Mouse (Mus musculus): ENCODE data around the gene Golph3l. TPM values are rescaled to one million over a fixed set of nuclear protein-coding genes. Genes with fewer than 3 reads are reported as not detected.
A peak's percentile ranks its signal among the peaks of the same experiment; 100 is the strongest.
"Not testable (repeated sequence)": the region's sequence is repeated elsewhere in the genome, so short reads cannot be mapped to it uniquely, and the experiment has no call there.

The Golph3l gene
- total RNA-seq, 2 experiments from 2014 or later = 29.2 to 31.3 TPM

GRCm38 (mm10) chr3:95652204-95652811, 63.6 kb downstream of the Golph3l start:
- peak; percentile 73 for ATAC-seq (replicated peaks; ENCODE audit: low FRiP score, low TSS enrichment, poor library complexity, severe bottlenecking)

GRCm38 (mm10) chr3:95652871-95653270, 64.1 kb downstream of the Golph3l start:
- ATAC-seq (replicated peaks; ENCODE audit: low FRiP score, low TSS enrichment, poor library complexity, severe bottlenecking) = no peak

- ATAC-seq (replicated peaks; ENCODE audit: low FRiP score, low TSS enrichment, poor library complexity, severe bottlenecking) = no peak
Measured at GRCm38 (mm10) chr3:95653473-95654034, 64.8 kb downstream of the Golph3l start.

- ATAC-seq (replicated peaks; ENCODE audit: low FRiP score, low TSS enrichment, poor library complexity, severe bottlenecking) = not testable (repeated sequence)
Measured at GRCm38 (mm10) chr3:95654371-95654770, 65.6 kb downstream of the Golph3l start.

GRCm38 (mm10) chr3:95655437-95655836, 66.7 kb downstream of the Golph3l start:
- no peak for ATAC-seq (replicated peaks; ENCODE audit: low FRiP score, low TSS enrichment, poor library complexity, severe bottlenecking)

GRCm38 (mm10) chr3:95657108-95657507, 68.4 kb downstream of the Golph3l start:
- no peak for ATAC-seq (replicated peaks; ENCODE audit: low FRiP score, low TSS enrichment, poor library complexity, severe bottlenecking)

- ATAC-seq (replicated peaks; ENCODE audit: low FRiP score, low TSS enrichment, poor library complexity, severe bottlenecking) = no peak
Measured at GRCm38 (mm10) chr3:95657711-95658110, 69.0 kb downstream of the Golph3l start.

- ATAC-seq (replicated peaks; ENCODE audit: low FRiP score, low TSS enrichment, poor library complexity, severe bottlenecking) = peak; percentile 89
Measured at GRCm38 (mm10) chr3:95658236-95658867, 69.6 kb downstream of the Golph3l start, which contains the start of gene Mcl1. Mcl1 (plus strand) TSS chr3:95658788.

GRCm38 (mm10) chr3:95658868-95659712, 70.4 kb downstream of the Golph3l start:
- ATAC-seq (replicated peaks; ENCODE audit: low FRiP score, low TSS enrichment, poor library complexity, severe bottlenecking) = peak; percentile 12; the same call in 1 of the 2 replicates

GRCm38 (mm10) chr3:95659948-95660347, 71.2 kb downstream of the Golph3l start:
- ATAC-seq (replicated peaks; ENCODE audit: low FRiP score, low TSS enrichment, poor library complexity, severe bottlenecking) = no peak

- ATAC-seq (replicated peaks; ENCODE audit: low FRiP score, low TSS enrichment, poor library complexity, severe bottlenecking) = no peak
Measured at GRCm38 (mm10) chr3:95660788-95661478, 72.2 kb downstream of the Golph3l start.

- ATAC-seq (replicated peaks; ENCODE audit: low FRiP score, low TSS enrichment, poor library complexity, severe bottlenecking) = 0 out of 2 replicates have a peak, but pooled peaks have one; percentile 0
Measured at GRCm38 (mm10) chr3:95661945-95662715, 73.4 kb downstream of the Golph3l start.

- no peak for ATAC-seq (replicated peaks; ENCODE audit: low FRiP score, low TSS enrichment, poor library complexity, severe bottlenecking)
Measured at GRCm38 (mm10) chr3:95662724-95663449, 74.2 kb downstream of the Golph3l start.

- ATAC-seq (replicated peaks; ENCODE audit: low FRiP score, low TSS enrichment, poor library complexity, severe bottlenecking) = no peak
Measured at GRCm38 (mm10) chr3:95663486-95663885, 74.8 kb downstream of the Golph3l start.

GRCm38 (mm10) chr3:95663969-95664608, 75.4 kb downstream of the Golph3l start:
- ATAC-seq (replicated peaks; ENCODE audit: low FRiP score, low TSS enrichment, poor library complexity, severe bottlenecking) = no peak

- ATAC-seq (replicated peaks; ENCODE audit: low FRiP score, low TSS enrichment, poor library complexity, severe bottlenecking) = 0 out of 2 replicates have a peak, but pooled peaks have one; percentile 3
Measured at GRCm38 (mm10) chr3:95664940-95665352, 76.2 kb downstream of the Golph3l start.

GRCm38 (mm10) chr3:95666124-95666844, 77.5 kb downstream of the Golph3l start:
- peak; percentile 79 for ATAC-seq (replicated peaks; ENCODE audit: low FRiP score, low TSS enrichment, poor library complexity, severe bottlenecking)

Data from megakaryocyte-erythroid progenitor cell, adult 5-6 weeks (primary cell).